Mouse (Mus musculus): Measurements from ENCODE around the gene Vmn1r173.
"Not testable (repeated sequence)": the region's sequence is repeated elsewhere in the genome, so short reads cannot be mapped to it uniquely, and the experiment has no call there.

The Vmn1r173 gene

GRCm38 (mm10) chr7:23700403-23700802, at the start of gene Vmn1r173:
Vmn1r173 (plus strand) TSS chr7:23700703.
- DNase-seq = not testable (repeated sequence)

DNA sequence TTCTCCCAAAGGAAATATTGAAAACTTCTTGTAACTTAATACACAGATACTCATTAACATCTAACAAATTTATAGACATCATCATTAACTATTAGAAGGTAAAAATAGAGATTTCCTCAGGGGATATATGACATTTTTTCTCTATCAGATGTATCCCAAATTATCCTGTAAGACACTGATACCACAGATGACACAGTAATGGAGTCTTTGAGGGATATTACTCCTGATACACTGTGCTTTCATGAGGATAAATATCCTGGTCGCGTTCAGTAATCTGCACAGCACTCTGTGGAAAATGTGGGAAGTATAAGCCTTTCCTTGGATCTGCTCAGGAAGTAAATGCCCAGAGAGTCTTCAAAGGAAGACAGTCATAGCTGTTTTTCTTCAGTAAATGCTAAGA, 42.5 kb upstream of the Vmn1r173 start, which contains the start of gene Vmn1r172:
Vmn1r172 (plus strand) TSS at position 301 of the 400 bp plus-strand sequence.
- DNase-seq = no peak

DNA sequence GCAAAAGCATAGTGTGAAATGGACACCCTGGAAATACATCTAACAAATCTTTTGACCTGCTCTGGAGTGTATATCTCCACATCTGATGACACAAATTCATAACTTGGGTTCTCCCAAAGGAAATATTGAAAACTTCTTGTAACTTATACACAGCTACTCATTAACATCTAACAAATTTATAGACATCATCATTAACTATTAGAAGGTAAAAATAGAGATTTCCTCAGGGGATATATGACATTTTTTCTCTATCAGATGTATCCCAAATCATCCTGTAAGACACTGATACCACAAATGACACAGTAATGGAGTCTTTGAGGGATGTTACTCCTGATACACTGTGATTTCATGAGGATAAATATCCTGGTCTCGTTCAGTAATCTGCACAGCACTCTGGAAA, 51.5 kb downstream of the Vmn1r173 start, which contains the start of gene Vmn1r174:
Vmn1r174 (plus strand) TSS at position 301 of the 400 bp plus-strand sequence.
- DNase-seq = not testable (repeated sequence)
